Mouse (Mus musculus) leukemia stem cell, adult 10-12 weeks (primary cell): ENCODE measurements around the gene 1700018B08Rik. TPM values are rescaled to one million over a fixed set of nuclear protein-coding genes. Genes with fewer than 3 reads are reported as not detected.

Experiments
- polyA plus RNA-seq: library from polyadenylated mRNA; stranded (reverse); fragments of >175 nt; gene quantifications from 2 replicates; pipeline ENCODE4 v1.2.3, GENCODE M21; 2012; ENCODE audit warnings: low replicate concordance

The 1700018B08Rik gene
- not detected in 2 replicates for polyA plus RNA-seq

DNA sequence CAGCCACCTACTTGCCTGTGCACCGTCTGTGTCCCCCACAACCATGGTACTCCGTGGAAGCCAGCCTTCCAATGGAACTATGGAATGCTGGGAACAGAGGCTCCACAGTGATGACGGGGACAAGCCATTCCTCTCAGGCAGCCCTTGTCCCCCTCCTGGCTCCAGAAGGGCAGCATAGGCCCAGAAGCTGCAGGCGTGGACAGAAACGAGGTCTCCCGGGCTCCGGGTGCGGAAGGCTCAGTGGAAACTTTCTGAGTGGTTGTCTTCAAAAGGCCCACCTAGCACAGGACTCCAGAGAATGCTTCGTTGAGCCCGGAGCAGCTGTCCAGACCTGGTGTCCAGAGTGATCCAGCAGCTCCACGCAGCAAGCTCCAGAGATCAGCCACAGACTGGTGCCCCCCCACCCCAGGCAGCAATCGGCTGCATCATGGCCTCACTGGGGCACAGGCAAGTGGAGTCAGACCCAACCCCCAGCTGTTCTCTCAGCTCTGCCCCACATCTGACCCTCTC lies at the start of gene 1700018B08Rik:
1700018B08Rik (minus strand) TSS at position 45 of the 510 bp plus-strand sequence.

DNA sequence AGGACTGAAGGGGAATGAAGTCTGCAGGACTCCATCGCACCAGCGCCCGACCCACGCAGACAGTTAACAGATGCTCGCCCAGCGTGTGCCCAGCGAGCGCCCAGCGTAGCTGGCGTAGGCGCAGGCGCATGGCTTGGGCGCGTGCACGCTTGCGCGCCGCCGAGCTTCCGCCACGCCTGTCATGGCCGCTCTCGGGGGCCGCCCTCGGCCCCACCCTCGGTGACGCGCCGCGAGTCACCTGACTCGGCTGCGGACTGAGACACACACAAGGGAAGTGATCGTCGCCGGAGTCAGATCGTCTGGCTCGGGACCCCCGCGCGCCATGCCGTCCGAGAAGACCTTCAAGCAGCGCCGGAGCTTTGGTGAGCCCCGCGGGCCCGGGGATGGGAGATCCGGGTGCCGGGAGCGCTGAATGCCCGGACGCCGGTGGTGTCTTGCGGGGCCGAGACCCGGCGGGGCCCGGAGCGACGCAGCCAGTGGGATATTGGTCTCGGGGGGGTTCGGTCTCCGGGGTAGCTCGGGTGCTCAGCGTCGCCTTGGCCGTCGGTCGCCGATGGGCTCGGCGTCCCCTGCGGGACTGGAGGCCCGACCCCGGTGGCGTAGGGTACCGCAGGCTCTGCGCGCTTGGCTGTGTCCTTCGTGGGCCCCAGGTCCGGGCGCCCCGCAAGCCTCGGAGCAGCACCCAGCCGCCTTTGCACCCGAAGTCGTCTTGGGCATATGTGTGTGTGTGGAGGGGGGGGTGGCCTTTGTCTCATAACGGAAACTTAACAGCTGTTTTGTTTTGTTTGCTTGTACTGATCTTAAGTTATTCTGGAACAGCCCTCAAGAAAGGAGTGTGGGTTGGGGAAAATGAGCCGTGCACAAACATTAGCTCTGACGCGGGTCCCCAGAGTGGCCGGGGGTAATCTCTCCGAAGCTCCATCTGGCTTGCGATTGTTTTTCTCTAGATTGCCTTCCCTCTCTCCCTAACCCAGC lies 46.4 kb upstream of the 1700018B08Rik start, which contains the start of gene Map1lc3b:
Map1lc3b (plus strand) TSS at position 159 of the 975 bp plus-strand sequence.

DNA sequence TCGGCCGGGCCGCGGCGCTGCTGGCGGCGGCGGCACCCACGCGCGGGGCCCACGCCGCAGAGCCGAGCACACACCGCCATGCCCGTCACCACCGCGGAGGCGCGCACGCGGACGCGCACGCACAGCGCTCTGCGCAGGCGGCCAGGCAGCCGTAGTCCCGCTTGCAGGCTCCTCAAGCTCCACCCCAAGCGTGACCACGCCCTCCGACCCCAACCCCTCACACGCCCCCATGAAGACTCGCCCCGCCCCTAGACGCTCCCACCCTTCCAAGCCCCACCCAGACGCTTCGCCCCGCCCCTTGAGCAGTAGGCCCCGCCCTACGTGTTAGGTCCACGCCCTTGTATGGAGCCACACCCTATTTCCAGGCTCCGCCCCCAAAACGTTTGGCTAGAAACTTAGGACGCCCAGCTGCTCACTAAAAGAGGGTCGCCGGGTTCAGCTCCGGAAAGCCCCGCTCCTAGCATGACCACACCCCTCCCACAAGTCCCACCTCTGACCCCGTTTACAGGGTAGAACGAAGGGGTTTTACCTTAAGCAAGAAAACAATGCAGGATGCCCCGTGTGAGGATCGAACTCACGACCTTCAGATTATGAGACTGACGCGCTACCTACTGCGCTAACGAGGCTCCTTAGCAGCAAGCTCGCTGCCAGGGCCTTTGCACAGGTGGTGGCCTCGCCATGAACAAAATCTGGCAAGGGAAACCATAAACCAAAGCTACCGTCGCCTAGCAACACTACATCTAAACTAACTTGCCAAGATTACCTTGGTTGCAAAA lies 34.7 kb upstream of the 1700018B08Rik start, which contains the start of gene Fbxo31:
Fbxo31 (minus strand) TSS at position 131 of the 776 bp plus-strand sequence.

Other genes with a start within 250 kb of the 1700018B08Rik start
- gene Fbxo31, start 34.5 kb upstream of the 1700018B08Rik start, polyA plus RNA-seq: 35.5 and 80.0 TPM in 2 replicates
- gene Map1lc3b, start 46.0 kb upstream of the 1700018B08Rik start, polyA plus RNA-seq: 13.5 and 51.1 TPM in 2 replicates
- gene Zcchc14, start 108.6 kb upstream of the 1700018B08Rik start, polyA plus RNA-seq: 0.78 and 1.0 TPM in 2 replicates
- gene Jph3, start 185.3 kb upstream of the 1700018B08Rik start, polyA plus RNA-seq: not detected in 2 replicates